Mouse (Mus musculus): ENCODE data around the gene Cdca5. TPM values are rescaled to one million over a fixed set of nuclear protein-coding genes. Genes with fewer than 3 reads are reported as not detected.
"Not testable (repeated sequence)": the region's sequence is repeated elsewhere in the genome, so short reads cannot be mapped to it uniquely, and the experiment has no call there.

Gene Cdca5
- polyA plus RNA-seq, 1 experiment from 2014 or later = 32.9 TPM

- Histone ChIP-seq H3K36me3 (peaks cover 22% of the 10 kb centered on the region), H3K9me3 (no peaks in the 10 kb centered on the region), H3K4me1 (replicated peaks) (peaks cover 34% of the 10 kb centered on the region), H3K27me3 (replicated peaks) (no peaks in the 10 kb centered on the region), H3K9ac (peak within 1 kb of the TSS; percentile 87), H3K4me2 (replicated peaks) (peak within 1 kb of the TSS; percentile 88), H3K27ac (peak within 1 kb of the TSS; percentile 99), H3K4me3 (replicated peaks) (peak within 1 kb of the TSS; percentile 94)
- under 1% methylated on average over 77 of the region's 77 CpGs for WGBS
- ATAC-seq = peak; percentile 88
Observed at GRCm38 (mm10) chr19:6117986-6118676, 33.3 kb downstream of the Cdca5 start, which contains the start of gene Sac3d1. Gene Sac3d1 (minus strand): TSS chr19:6118650.

- H3K4me1 ChIP-seq (replicated peaks) = peaks cover 38% of the 10 kb centered on the region
- H3K9ac ChIP-seq = peak overlapping the region; percentile 5
- peak overlapping the region; percentile 88 for H3K4me2 ChIP-seq (replicated peaks)
- under 1% methylated on average over 8 of the region's 8 CpGs for WGBS
- no peaks in the 10 kb centered on the region for H3K27me3 ChIP-seq (replicated peaks)
- peak; percentile 21 for ATAC-seq
- H3K36me3 ChIP-seq = peaks cover 22% of the 10 kb centered on the region
- H3K4me3 ChIP-seq (replicated peaks) = peak overlapping the region; percentile 94
- H3K27ac ChIP-seq = peak overlapping the region; percentile 99
- no peaks in the 10 kb centered on the region for H3K9me3 ChIP-seq
Observed at GRCm38 (mm10) chr19:6118677-6119185, 33.9 kb downstream of the Cdca5 start.

- peak; percentile 26 for ATAC-seq
- WGBS = 29% methylated on average over 19 of the region's 19 CpGs
- peak overlapping the region; percentile 10; the same call in 1 of the 2 replicates for H3K4me3 ChIP-seq (replicated peaks)
- peak overlapping the region; percentile 49 for H3K4me2 ChIP-seq (replicated peaks)
- peaks cover 32% of the 10 kb centered on the region for H3K4me1 ChIP-seq (replicated peaks)
- H3K27ac ChIP-seq = peak overlapping the region; percentile 41
- H3K9ac ChIP-seq = peak overlapping the region; percentile 30; the same call in 1 of the 2 replicates
- no peaks in the 10 kb centered on the region for H3K9me3 ChIP-seq
- 0 out of 2 replicates have a peak, but pooled peaks cover 3% of the 10 kb centered on the region for H3K36me3 ChIP-seq
- no peaks in the 10 kb centered on the region for H3K27me3 ChIP-seq (replicated peaks)
Observed at GRCm38 (mm10) chr19:6121761-6122160, 37.0 kb downstream of the Cdca5 start.

GRCm38 (mm10) chr19:6123330-6123729 is 38.5 kb downstream of the Cdca5 start:
- Histone ChIP-seq H3K4me2 (replicated peaks) (no peak overlapping the region), H3K9me3 (no peaks in the 10 kb centered on the region), H3K27ac (no peak overlapping the region), H3K4me3 (replicated peaks) (no peak overlapping the region), H3K9ac (no peak overlapping the region), H3K36me3 (0 out of 2 replicates have a peak, but pooled peaks cover 3% of the 10 kb centered on the region), H3K4me1 (replicated peaks) (peaks cover 22% of the 10 kb centered on the region), H3K27me3 (replicated peaks) (no peaks in the 10 kb centered on the region)
- WGBS = 59% methylated on average over 8 of the region's 8 CpGs
- no peak for ATAC-seq

GRCm38 (mm10) chr19:6124898-6125297 is 40.1 kb downstream of the Cdca5 start:
- Histone ChIP-seq H3K27me3 (replicated peaks) (no peaks in the 10 kb centered on the region), H3K27ac (no peak overlapping the region), H3K9ac (no peak overlapping the region), H3K4me3 (replicated peaks) (no peak overlapping the region), H3K4me2 (replicated peaks) (no peak overlapping the region), H3K4me1 (replicated peaks) (peaks cover 18% of the 10 kb centered on the region), H3K36me3 (0 out of 2 replicates have a peak, but pooled peaks cover 3% of the 10 kb centered on the region), H3K9me3 (no peaks in the 10 kb centered on the region)
- ATAC-seq = no peak
- 73% methylated on average over 2 of the region's 2 CpGs for WGBS

GRCm38 (mm10) chr19:6126289-6126688 is 41.5 kb downstream of the Cdca5 start:
- H3K9me3 ChIP-seq = no peaks in the 10 kb centered on the region
- no peaks in the 10 kb centered on the region for H3K36me3 ChIP-seq
- H3K27me3 ChIP-seq (replicated peaks) = no peaks in the 10 kb centered on the region
- no peak for ATAC-seq
- no peak overlapping the region for H3K4me3 ChIP-seq (replicated peaks)
- WGBS = 30% methylated on average over 4 of the region's 4 CpGs
- H3K27ac ChIP-seq = no peak overlapping the region
- H3K4me1 ChIP-seq (replicated peaks) = peaks cover 10% of the 10 kb centered on the region; the same call in 1 of the 2 replicates
- H3K4me2 ChIP-seq (replicated peaks) = no peak overlapping the region
- H3K9ac ChIP-seq = no peak overlapping the region

GRCm38 (mm10) chr19:6126789-6127580 is 42.2 kb downstream of the Cdca5 start:
- Histone ChIP-seq H3K27ac (peak overlapping the region; percentile 93; the same call in 1 of the 2 replicates), H3K9ac (0 out of 2 replicates have a peak overlapping the region, but pooled peaks have one; percentile 68), H3K9me3 (no peaks in the 10 kb centered on the region), H3K4me1 (replicated peaks) (peaks cover 4% of the 10 kb centered on the region; the same call in 1 of the 2 replicates), H3K4me2 (replicated peaks) (peak overlapping the region; percentile 72), H3K4me3 (replicated peaks) (peak overlapping the region; percentile 53), H3K27me3 (replicated peaks) (no peaks in the 10 kb centered on the region), H3K36me3 (no peaks in the 10 kb centered on the region)
- ATAC-seq = no peak
- 65% methylated on average over 10 of the region's 10 CpGs for WGBS

GRCm38 (mm10) chr19:6127760-6128341 is 43.1 kb downstream of the Cdca5 start, which contains the start of gene Snx15:
Gene Snx15 (minus strand): TSS chr19:6128304.
- H3K4me3 ChIP-seq (replicated peaks) = peak within 1 kb of the TSS; percentile 53
- H3K9me3 ChIP-seq = no peaks in the 10 kb centered on the region
- under 1% methylated on average over 32 of the region's 32 CpGs for WGBS
- H3K27me3 ChIP-seq (replicated peaks) = no peaks in the 10 kb centered on the region
- H3K4me2 ChIP-seq (replicated peaks) = peak within 1 kb of the TSS; percentile 72
- ATAC-seq = peak; percentile 96
- 0 out of 2 replicates have a peak, but pooled peaks cover 4% of the 10 kb centered on the region for H3K4me1 ChIP-seq (replicated peaks)
- peak within 1 kb of the TSS; percentile 93 for H3K27ac ChIP-seq
- peak within 1 kb of the TSS; percentile 68 for H3K9ac ChIP-seq
- H3K36me3 ChIP-seq = no peaks in the 10 kb centered on the region

GRCm38 (mm10) chr19:6130414-6131128 is 45.8 kb downstream of the Cdca5 start:
- not testable (repeated sequence) for H3K36me3 ChIP-seq; H3K4me2 ChIP-seq (replicated peaks); H3K4me3 ChIP-seq (replicated peaks); H3K27ac ChIP-seq; H3K27me3 ChIP-seq (replicated peaks); ATAC-seq; H3K4me1 ChIP-seq (replicated peaks); H3K9ac ChIP-seq; H3K9me3 ChIP-seq
- WGBS = 74% methylated on average over 7 of the region's 7 CpGs

GRCm38 (mm10) chr19:6132171-6132827 is 47.5 kb downstream of the Cdca5 start:
- 86% methylated on average over 7 of the region's 7 CpGs for WGBS
- H3K4me1 ChIP-seq (replicated peaks) = no peaks in the 10 kb centered on the region
- no peaks in the 10 kb centered on the region for H3K27me3 ChIP-seq (replicated peaks)
- no peaks in the 10 kb centered on the region for H3K36me3 ChIP-seq
- H3K4me2 ChIP-seq (replicated peaks) = no peak overlapping the region
- no peak for ATAC-seq
- H3K9me3 ChIP-seq = no peaks in the 10 kb centered on the region
- H3K27ac ChIP-seq = no peak overlapping the region
- H3K4me3 ChIP-seq (replicated peaks) = no peak overlapping the region
- no peak overlapping the region for H3K9ac ChIP-seq

GRCm38 (mm10) chr19:6133197-6133596 is 48.4 kb downstream of the Cdca5 start:
- H3K9me3 ChIP-seq; H3K27ac ChIP-seq; H3K4me2 ChIP-seq (replicated peaks); H3K9ac ChIP-seq; H3K4me1 ChIP-seq (replicated peaks); H3K4me3 ChIP-seq (replicated peaks); H3K36me3 ChIP-seq; ATAC-seq; H3K27me3 ChIP-seq (replicated peaks): not testable (repeated sequence)
- 50% methylated on average over 1 of the region's 1 CpGs for WGBS
